Mouse (Mus musculus) retina, embryonic 14.5 days (tissue): ENCODE measurements around the gene Rptor.
"Not testable (repeated sequence)": the region's sequence is repeated elsewhere in the genome, so short reads cannot be mapped to it uniquely, and the experiment has no call there.

ENCODE experiments used
- DNase-seq: peaks from one replicate; pipeline ENCODE4 v3.0.0-alpha.2; 2015; ENCODE audit warnings: low spot score

The Rptor gene

GRCm38 (mm10) chr11:119653336-119653735 lies 50.6 kb downstream of the Rptor start:
- DNase-seq = no peak

GRCm38 (mm10) chr11:119657534-119657933 lies 54.8 kb downstream of the Rptor start:
- no peak for DNase-seq

- DNase-seq = no peak
Observed at GRCm38 (mm10) chr11:119659296-119659695, 56.6 kb downstream of the Rptor start.

- DNase-seq = not testable (repeated sequence)
Observed at GRCm38 (mm10) chr11:119661479-119661878, 58.8 kb downstream of the Rptor start.

- DNase-seq = no peak
Observed at GRCm38 (mm10) chr11:119663876-119664275, 61.2 kb downstream of the Rptor start.

- no peak for DNase-seq
Observed at GRCm38 (mm10) chr11:119664678-119665307, 62.1 kb downstream of the Rptor start.

GRCm38 (mm10) chr11:119665308-119665702 lies 62.6 kb downstream of the Rptor start:
- DNase-seq = no peak

- DNase-seq = peak; percentile 32
Observed at GRCm38 (mm10) chr11:119666567-119667108, 63.9 kb downstream of the Rptor start.

- no peak for DNase-seq
Observed at GRCm38 (mm10) chr11:119670690-119671666, 68.3 kb downstream of the Rptor start.

- no peak for DNase-seq
Observed at GRCm38 (mm10) chr11:119672041-119672440, 69.3 kb downstream of the Rptor start.

- DNase-seq = no peak
Observed at GRCm38 (mm10) chr11:119672775-119673174, 70.1 kb downstream of the Rptor start.

- no peak for DNase-seq
Observed at GRCm38 (mm10) chr11:119674835-119675234, 72.1 kb downstream of the Rptor start.

GRCm38 (mm10) chr11:119675546-119675945 lies 72.8 kb downstream of the Rptor start:
- no peak for DNase-seq

- no peak for DNase-seq
Observed at GRCm38 (mm10) chr11:119676751-119677411, 74.2 kb downstream of the Rptor start.

GRCm38 (mm10) chr11:119678427-119678826 lies 75.7 kb downstream of the Rptor start:
- DNase-seq = no peak

GRCm38 (mm10) chr11:119680735-119681134 lies 78.0 kb downstream of the Rptor start:
- no peak for DNase-seq

GRCm38 (mm10) chr11:119682285-119682684 lies 79.6 kb downstream of the Rptor start:
- no peak for DNase-seq

GRCm38 (mm10) chr11:119683796-119684195 lies 81.1 kb downstream of the Rptor start:
- no peak for DNase-seq

GRCm38 (mm10) chr11:119685477-119685876 lies 82.8 kb downstream of the Rptor start:
- no peak for DNase-seq

GRCm38 (mm10) chr11:119685910-119686659 lies 83.4 kb downstream of the Rptor start:
- DNase-seq = no peak

- no peak for DNase-seq
Observed at GRCm38 (mm10) chr11:119687316-119687715, 84.6 kb downstream of the Rptor start.

- no peak for DNase-seq
Observed at GRCm38 (mm10) chr11:119687966-119688365, 85.3 kb downstream of the Rptor start.
